Mouse (Mus musculus): ENCODE measurements around the gene Lamp2.
"Not testable (repeated sequence)": the region's sequence is repeated elsewhere in the genome, so short reads cannot be mapped to it uniquely, and the experiment has no call there.

Gene Lamp2

DNA sequence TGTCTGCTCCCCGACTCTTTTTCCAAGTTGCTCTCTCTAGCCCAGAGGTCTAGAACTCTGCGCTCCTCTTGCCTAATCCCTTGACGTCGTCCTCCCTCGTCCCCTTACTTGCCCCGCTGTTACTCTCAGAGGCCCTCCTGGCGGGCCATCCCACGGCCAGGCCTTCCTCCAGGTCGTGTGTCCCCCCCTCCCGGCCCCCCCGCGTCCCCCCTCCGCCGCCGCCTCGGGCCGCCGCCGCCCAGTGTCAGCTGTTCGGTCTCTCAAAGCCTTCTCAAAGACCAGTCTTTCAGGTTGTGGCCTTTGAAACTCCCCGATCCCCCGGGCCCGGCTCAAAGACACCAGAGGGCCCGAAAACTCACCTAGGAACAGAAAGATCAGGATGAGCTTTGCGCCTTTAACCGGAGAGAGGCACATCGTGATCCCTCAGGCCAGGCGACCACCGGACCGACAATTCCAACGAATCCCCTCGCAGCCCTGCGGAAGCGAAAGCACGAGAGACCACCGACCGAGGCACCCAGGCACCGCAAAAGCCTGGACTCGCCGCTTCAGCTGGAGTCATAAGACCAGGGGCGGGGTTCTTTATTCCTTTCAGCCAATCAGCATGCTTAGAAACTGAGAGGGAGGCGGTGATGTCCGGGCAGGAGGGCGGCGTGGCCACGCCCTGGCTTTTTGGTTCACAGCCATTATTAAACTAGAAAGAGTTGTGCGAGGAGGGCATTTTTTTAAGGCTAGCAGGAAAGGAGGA, at the start of gene Lamp2:
TSS of gene Lamp2 (minus strand) at position 565 of the 745 bp plus-strand sequence.
- peak; percentile 85 to 86 for DNase-seq

DNA sequence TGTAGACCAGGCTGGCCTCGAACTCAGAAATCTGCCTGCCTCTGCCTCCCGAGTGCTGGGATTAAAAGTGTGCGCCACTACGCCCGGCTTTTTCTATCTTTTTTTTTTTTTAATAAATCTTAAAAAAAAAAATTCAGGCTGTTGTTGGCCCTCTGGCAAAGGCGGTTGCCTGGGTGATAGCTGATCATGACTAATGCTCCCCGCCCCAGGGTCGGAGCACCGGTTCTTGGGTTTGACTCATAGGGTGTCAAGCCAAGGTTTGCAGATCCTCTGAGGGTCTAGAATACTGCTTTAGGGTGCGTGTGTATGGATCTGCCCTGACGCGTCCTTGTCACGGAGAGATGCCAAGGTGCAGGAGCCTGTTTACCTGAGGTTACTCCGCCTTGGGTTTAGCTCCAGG, 48.6 kb upstream of the Lamp2 start:
- no peak for DNase-seq

DNA sequence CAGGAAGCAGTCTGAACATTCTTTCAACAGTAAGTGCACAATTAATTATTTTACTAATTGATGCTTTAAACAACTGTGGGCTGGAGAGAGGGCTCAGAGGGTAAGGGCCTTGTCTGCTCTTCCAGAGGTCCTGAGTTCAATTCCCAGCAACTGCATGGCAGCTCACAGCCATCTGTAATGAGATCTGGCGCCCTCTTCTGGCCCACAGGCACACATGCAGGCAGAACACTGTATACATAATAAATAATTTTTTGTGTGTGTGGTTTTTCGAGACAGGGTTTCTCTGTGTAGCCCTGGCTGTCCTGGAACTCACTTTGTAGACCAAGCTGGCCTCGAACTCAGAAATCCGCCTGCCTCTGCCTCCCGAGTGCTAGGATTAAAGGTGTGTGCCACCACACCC, 45.9 kb upstream of the Lamp2 start:
- not testable (repeated sequence) for DNase-seq

GRCm38 (mm10) chrX:38485464-38485863, 29.2 kb upstream of the Lamp2 start:
- not testable (repeated sequence) for DNase-seq

- peak; percentile 47 to 56 for DNase-seq
Measured at GRCm38 (mm10) chrX:38478583-38478982, 22.3 kb upstream of the Lamp2 start.

DNA sequence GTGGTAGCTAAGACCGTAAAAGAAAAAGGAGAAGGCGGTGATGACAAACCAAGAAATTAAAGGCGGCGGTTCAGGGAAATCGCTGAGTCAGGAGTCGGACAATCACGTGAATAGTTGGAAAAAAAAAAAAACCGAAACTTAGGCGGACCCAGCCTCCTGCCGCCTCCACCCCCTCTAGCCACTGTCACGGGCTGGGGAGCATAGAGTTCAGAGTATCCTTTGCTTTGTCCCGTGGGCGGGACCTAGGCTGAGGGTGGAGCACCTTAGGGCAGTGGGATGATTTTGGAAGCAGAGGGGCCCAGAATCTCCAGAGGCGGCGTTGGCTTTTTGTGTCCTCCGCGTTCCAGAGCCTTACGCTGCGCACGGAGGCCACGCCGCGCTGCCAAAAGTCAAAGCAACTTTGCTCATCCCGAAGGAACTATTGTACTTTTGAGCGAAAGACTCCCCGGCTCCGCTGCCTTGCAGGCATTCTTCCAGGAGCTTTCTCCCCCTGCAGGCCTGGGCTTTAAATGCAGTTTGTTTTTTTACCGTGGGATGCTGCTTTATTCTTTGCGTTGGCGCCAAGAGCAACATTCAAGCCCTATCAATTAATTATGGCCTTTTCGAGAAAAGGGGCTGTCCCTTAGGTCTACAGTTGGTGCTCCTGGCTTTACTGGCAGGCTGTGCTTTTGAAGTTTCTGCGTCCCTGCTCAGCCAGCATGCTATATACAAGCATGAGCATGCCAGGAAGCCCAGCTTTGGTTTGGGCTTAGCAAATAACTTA, 17.5 kb upstream of the Lamp2 start:
- DNase-seq, result peak; percentile 65 to 72

- no peak for DNase-seq
Measured at GRCm38 (mm10) chrX:38473164-38473536, 16.9 kb upstream of the Lamp2 start.

DNA sequence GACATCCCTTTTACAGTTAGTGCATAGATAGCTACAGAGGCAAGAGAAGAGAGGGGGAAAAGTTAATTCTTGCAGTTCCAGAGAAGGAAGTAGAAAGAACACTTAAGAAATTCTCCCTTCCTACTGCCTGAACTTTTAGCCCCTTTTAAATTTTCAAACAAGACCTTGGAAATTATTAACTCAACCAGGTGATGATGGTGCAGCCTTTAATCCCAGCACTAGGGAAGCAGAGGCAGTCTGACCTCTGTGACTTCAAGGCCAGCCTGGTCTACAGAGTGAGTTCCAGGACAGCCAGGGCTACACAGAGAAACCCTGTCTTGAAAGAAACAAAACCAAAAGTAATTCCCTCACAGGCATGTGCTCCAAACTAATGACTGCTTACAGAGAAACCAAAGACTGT, 10.0 kb upstream of the Lamp2 start:
- DNase-seq, result no peak

DNA sequence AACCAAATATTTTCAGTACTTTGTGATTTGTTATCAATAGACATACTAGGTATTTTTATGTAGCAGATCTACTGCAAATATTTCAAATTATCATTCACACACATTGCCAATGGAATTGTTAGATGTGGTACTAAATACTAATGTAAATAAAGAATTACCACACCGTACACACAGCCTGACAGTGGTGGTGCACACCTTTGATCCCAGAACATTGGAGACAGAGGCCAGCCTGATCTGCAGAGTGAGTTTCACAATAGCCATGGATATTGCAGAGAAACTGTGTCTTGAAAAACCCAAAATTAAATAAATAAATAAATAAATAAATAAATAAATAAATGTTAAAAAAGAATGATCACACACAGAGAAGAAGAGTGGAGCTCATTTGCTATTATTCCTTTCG, 6.9 kb upstream of the Lamp2 start:
- DNase-seq, result no peak

DNA sequence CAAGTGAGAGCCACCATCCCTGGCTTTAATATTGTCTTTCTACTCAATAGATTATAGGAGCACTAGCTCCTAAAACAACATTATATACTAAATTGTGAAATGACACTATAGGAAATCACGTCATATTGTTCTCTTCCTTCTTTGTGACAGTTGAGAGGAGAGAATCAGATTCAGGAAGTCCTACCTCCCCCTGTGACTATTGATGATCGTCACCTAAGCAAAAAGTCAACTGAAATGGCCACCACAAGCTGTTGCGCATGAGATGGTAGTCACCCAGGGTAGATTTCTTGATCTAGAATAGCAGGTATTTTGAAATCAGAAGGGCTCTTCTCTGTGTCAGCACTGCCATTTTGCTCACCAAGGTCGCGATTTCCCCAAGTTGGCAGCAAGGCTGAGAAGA, 5.8 kb upstream of the Lamp2 start:
- no peak for DNase-seq

- no peak for DNase-seq
Measured at GRCm38 (mm10) chrX:38460887-38461286, 4.6 kb upstream of the Lamp2 start.

DNA sequence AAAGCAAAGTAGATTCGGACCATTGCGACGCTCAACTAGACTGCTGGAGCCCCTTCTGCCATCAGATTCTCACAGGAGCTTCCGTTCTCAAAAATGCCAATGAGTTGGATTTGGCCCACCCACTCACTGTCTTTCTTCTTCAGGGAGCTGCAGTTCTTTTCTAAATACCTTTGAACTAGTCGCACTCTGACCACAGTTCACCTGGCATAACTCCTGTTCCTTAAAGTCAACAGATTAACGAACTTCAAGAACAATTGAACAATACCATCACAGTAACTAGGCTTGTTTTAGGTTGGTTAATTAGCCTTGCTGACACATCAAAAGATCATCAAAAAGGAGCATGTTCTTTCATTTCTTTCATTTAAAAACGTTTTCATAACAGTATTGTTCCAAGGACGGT, 2.8 kb upstream of the Lamp2 start:
- DNase-seq, result no peak

GRCm38 (mm10) chrX:38456635-38457006, 367 bp upstream of the Lamp2 start:
- no peak for DNase-seq

DNA sequence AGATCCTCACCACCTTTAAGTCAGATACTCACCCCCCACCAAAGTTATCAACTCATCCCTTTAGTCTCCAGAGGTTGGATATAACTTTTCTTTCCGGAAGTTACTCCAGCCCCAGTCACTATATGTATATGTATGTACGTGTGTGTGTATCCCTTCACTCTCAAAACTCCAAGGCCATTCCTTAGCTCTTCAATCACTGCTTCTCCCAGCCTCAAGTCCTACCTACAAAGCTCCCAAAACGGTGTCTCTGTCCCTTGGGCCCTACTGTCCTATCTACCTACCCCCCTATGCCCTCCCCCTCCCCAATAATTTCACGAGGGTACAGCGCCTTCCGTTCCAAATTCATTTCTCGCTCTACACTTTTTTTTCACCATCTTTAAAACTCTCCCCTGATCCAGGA, 780 bp downstream of the Lamp2 start:
- no peak for DNase-seq

- no peak for DNase-seq
Measured at GRCm38 (mm10) chrX:38454900-38455299, 1.4 kb downstream of the Lamp2 start.

GRCm38 (mm10) chrX:38453924-38454323, 2.3 kb downstream of the Lamp2 start:
- DNase-seq, result no peak

DNA sequence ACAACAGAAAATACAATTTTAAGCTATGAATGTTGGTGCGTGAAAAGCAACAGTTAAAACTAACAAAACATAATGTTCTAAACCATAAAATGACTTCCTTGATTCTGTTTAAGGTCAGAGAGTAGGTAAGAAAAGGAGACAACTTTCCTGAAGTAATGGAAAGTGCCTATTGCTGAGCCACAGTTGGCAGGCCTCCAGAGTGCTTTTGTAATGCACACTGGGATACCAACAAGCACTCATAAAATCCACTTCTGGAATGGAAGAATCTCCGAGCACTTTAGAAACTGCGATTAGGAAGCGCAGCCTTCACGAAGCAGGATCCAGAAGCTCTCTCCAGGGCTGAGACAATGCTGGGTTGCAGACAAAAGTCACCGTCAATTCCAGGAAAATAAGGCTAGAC, 5.8 kb downstream of the Lamp2 start:
- DNase-seq, result no peak

DNA sequence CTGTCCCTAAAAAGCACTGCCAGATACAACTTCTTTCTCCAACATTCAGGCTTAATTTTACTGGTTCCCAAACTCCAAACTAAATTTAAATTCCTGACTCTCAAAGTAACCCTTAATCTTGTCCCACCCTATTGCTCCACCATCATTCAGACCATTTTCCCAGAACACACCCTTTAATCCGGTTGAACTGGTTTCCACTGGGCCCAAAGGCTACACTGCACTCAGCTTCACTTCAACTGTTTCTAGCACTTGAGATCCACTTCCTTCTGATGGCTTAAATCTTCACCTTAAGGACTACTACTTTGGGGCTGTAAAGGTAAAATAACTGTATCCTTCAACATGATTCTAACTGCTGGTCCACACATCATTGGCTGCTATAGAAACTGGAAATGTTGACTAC, 10.5 kb downstream of the Lamp2 start:
- no peak for DNase-seq

- peak; percentile 9 to 16 for DNase-seq
Measured at GRCm38 (mm10) chrX:38442425-38442824, 13.8 kb downstream of the Lamp2 start.

DNA sequence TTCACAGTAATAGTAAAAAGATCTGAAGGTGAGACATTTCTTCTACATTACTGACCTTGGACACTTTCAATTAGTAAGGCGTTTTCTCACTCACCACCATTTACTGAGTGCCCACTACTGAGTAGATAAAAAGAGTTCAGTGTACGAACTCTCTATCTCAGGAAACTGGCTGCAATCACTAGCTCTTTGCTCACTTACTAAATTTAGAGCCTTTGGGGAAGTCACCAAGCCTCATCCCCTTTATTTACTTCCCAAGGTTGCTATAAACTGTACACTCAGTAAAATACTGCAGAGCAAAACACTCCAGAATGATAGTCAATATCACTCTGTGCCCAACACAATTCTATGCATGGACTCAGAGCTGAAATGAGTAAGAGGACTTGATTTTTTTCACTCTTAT, 16.6 kb downstream of the Lamp2 start:
- DNase-seq, result no peak

DNA sequence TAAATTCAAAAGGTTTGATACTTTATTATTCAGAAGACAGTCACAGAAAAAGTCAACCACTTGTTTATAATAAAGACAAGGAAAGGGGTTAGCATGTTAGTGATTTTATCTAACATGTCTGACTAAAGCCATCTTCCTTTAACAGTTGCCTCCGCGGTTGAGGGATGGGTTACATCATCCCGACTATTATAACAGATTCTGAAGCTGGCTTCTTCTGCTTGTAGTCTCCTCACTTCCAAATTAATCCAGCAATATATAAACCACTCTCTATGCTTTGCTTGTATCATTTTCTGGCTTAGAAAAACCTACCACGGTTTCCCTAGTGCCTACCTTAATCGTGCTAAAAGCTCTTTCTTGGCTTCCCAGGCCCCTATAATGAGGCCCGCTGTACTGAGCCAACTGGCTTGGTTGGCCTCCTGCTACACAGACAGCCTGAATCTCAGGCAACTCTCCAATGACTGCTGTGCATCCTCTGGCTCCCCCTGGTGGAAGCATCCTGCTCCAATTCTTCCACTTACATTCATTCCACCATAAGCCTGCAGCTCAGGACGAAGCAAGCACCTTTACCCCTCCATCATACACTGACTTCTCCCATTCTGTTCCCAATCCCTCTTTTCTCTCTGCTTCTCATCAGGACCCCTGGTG, 18.0 kb downstream of the Lamp2 start:
- peak; percentile 93 for DNase-seq

- no peak for DNase-seq
Measured at GRCm38 (mm10) chrX:38429455-38429854, 26.8 kb downstream of the Lamp2 start.

DNA sequence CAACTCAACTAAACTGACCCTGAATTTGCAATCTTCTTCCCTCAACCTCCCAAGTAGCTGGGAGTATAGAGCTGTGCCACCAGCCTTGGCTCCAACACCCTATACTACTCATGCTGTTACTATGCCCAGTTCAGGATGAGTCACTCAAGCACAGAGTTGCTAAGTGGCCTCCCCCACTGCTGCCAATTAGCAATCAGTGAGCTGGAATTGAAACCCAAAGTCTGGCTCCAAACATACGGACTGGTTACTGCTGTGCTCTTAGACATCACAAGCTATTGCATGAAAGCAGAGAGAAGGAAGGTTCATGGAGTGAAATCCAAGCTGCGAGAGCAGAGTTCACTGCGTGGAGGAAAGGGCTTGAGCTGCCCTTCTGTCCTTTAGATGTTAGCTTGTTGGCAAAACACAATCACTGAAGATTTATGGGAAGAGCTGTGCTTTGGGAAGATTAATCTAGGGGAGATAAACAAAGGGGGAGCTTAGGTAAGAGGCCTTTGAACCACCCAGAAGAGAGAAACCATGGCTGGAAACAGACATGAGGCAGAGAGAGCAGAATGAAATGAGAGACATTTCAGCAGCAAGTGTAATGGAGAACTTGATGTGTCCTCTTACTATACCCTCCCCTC, 27.3 kb downstream of the Lamp2 start:
- DNase-seq, result peak; percentile 39 to 45

- DNase-seq, result no peak
Measured at GRCm38 (mm10) chrX:38426043-38426442, 30.2 kb downstream of the Lamp2 start.
